Mouse (Mus musculus) kidney, postnatal 10 days (tissue): ENCODE data around the gene Ptprm.

Experiments
- DNase-seq: peaks from one replicate; pipeline ENCODE4 v3.0.0; 2021; ENCODE audit warnings: mixed read lengths

Gene Ptprm

GRCm38 (mm10) chr17:66761326-66762296 lies 592.6 kb downstream of the Ptprm start:
- no peak for DNase-seq

- no peak for DNase-seq
Measured at GRCm38 (mm10) chr17:66757025-66757511, 597.2 kb downstream of the Ptprm start.

DNA sequence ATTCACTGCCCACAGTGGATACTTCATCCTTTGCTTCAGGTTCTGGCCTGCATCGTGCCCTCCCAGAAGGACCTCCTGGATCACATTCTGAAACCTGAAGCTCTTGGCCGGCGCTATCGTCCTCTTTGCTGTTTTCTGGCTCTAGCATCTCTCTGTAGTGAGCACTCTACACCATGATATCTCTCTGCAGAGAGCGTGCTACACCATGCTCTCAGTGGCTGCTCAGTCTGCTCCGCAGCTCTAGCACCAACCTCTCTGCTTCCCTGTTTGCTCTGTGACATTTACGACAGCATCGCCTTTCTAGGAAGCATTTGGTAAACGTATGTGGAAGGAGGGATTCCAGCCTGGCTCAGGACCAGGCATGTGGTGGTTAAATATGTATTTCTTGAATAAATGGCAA lies 597.8 kb downstream of the Ptprm start:
- DNase-seq, result no peak

- peak; percentile 66 for DNase-seq
Measured at GRCm38 (mm10) chr17:66755191-66755654, 599.0 kb downstream of the Ptprm start.

DNA sequence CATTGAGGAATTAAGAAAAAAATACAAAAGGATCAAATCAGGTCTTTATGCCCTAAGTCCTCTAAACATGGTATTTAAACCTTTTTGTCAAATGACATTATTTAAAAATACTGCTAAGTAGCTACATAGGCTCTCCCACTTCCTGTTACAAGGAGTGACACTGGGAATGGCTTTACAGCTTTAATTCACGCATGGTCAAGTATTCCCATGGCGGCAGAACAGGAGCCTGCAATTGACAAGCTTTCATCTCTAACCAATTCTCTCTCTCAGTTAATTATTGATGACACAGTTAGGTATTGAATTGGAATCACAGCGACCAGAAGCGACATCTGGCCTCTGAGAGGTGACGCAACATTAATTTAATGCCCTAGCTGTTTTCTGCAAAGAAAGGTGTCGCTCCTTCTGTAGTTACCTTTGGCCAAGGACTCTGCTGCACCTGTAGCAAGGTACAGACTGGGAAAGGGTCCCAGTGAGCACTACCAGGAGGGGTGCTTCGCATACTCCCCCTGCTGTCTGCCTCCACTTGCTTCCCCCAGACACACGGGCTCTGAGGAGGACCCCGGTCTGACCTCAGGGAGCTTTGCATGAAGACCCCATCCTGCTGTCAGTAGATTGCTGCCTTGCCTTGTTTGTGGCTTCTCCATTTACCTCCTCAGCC lies 599.9 kb downstream of the Ptprm start:
- no peak for DNase-seq

DNA sequence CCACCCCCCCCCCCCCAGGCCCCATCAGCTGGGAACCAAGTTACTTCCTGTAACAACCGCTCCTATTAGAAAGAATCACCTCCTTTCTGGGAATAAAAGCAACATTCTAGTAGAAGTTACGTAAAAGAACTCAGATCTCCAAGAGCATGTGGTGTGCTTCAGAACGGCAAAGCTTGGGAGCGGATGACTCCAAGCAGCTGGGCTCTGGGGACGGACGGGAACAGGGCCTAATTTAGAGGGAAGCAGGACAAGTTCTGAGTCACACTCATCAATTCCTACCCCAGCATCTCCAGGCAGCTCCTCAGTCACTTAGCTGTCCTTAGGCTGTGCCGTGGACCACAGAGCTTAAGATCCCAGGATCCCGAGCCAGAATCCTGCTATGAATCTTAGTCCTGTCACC lies 602.5 kb downstream of the Ptprm start:
- DNase-seq, result no peak

DNA sequence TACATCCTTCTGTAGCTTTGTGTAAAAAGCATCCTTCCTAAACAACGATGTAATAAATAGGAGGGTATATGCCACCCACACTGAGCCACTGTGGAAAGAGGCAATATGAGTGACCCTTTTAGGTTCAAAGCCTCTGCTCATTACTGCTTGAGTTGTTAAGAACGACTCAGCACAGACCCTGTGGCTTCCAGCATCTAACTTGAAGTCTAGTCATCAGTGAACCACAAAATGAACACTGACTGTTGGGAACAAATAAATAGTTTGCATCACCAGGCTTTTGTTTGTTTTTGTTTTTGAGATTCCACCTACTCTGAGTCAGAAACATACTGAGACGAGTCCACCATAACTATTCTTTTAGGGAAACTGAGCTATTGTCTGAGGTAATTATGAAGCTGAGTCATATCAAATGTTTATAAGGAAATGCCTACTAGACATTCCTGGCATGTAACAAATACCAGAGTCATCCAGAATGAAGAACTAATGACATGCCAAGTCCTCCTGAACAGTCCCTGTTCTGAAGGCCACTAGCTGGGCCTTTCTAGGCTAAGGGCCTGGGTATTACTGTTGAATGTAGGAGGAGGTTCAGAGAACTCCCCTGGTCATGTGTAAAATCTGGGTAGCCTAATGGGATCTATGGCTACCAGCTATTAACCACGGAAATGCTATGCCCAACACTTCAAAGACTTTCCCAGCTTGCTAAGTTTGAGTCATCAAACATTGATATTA lies 603.6 kb downstream of the Ptprm start:
- DNase-seq, result no peak

GRCm38 (mm10) chr17:66749976-66750375 lies 604.3 kb downstream of the Ptprm start:
- no peak for DNase-seq

- DNase-seq, result no peak
Measured at GRCm38 (mm10) chr17:66746506-66746905, 607.8 kb downstream of the Ptprm start.

GRCm38 (mm10) chr17:66743321-66743720 lies 610.9 kb downstream of the Ptprm start:
- no peak for DNase-seq

DNA sequence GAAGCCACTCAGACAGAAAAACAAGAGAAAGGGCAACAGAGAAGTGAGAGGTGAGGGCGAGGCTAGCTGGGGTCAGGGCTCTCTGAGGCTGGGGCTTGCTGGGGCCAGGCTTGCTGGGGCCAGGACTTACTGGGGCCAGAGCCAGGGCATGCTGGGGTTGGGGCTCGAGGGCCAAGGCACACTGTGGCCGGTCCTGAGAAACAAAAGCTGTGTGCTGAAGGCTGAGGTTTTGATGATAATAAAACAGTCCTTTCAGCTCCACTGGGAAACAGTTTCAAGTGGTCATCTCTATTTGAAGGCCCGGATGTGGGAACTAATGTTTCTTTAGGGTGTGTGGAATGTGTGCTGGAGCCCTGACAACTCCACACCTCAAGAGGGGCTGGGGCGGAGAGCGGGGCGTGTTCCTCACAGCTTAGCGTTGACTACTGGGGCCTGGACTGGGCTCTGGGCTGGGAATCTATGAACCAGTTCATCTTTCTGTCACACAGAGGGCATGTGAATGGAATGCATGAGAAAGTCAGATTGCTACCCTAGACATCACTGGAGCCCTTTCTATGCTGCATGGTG lies 615.4 kb downstream of the Ptprm start:
- no peak for DNase-seq

DNA sequence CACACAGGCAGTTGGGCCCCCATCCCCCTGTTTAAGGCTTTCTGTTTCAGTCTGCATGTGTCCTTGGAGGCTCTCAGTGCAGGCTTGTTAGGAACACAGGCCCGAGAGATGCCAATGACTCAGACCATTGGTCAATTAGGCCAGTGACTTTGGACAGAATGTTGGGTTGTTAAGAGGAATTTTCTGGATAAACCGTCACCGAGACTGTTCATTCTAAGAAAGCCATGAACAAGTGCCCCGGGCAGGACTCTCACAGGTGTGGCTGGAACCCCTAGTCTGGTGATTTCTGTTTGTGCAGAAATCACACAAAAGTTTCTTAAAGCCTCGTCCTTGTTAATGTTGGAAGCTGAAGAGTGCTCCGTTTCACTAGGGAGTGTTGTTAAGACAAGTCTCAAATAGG lies 615.9 kb downstream of the Ptprm start:
- DNase-seq, result no peak

GRCm38 (mm10) chr17:66736450-66736849 lies 617.8 kb downstream of the Ptprm start:
- no peak for DNase-seq

DNA sequence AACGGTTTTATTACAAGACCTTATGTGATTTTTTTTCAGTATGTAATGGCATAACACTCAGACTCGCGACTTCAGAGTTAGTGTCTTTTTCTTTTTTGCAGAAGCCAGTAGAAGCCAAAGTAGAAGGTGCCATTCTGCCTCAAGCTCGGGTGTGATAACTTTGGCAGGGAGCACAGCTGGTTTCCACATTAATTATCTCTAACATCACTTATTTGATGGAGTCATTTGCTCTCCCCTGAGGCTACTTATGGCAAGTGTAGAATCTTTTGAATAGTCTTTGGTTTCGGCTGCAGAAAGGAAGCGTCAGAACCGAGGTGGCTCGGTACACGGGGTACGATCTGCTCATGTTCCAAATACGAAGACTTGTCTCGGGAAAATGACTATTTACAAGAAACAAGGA lies 620.7 kb downstream of the Ptprm start:
- no peak for DNase-seq

DNA sequence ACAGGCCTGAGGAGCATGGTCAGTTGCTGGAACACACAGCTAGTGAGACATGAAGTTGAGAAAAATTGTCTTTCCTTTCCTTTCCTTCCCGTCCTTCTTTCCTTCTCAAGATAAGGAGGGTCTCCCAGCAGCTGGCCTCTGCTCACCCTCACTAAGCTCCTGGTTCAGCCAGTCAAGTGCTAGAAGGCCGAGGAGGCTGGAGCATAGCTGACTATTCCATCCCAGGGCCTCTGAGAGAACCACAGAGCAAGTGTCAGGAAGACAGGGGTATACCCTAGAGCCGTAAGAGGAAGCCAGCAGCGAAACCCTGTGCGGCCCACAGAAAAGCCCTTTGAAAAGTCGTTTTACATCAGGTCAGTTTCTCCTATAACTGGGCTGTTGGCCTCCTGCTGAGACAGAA lies 624.3 kb downstream of the Ptprm start:
- no peak for DNase-seq

- DNase-seq, result peak; percentile 31
Measured at GRCm38 (mm10) chr17:66720992-66721351, 633.3 kb downstream of the Ptprm start.

DNA sequence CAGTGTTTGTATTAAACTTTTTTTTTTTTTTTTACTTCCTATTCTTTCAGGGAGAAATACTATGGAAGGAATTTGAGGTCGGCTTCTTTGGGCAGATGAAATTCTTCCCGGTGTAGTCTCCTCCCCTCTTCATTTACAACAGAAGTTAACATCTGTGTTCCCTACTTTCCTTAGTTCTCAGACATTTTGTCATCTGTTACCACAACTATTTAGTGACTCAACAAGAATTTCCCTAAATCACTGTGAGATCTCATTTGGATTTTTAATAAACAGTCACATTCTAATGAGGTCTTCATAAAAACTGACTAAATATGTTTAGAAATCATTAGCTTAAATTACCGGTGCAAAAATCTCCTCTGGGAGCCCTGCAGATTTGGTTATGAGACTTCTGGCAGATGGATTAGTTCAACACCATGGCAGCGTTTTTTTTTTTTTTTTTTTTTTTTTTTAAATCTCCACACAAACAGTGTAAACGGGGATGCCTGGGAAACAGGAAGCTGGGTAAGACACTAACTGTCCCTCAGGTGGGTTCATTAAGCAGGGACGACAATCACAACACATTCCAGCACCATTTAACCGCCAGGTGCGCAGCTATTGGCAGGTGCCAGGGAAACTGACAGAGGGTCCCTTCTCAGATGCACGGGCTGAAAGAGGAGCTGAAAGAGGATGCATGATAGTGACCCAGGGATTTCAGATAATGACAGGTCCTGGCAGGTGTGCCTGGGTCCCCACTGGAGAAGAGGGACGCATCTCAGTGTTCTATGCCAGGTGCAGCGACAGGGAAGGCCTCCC lies 633.9 kb downstream of the Ptprm start:
- no peak for DNase-seq

DNA sequence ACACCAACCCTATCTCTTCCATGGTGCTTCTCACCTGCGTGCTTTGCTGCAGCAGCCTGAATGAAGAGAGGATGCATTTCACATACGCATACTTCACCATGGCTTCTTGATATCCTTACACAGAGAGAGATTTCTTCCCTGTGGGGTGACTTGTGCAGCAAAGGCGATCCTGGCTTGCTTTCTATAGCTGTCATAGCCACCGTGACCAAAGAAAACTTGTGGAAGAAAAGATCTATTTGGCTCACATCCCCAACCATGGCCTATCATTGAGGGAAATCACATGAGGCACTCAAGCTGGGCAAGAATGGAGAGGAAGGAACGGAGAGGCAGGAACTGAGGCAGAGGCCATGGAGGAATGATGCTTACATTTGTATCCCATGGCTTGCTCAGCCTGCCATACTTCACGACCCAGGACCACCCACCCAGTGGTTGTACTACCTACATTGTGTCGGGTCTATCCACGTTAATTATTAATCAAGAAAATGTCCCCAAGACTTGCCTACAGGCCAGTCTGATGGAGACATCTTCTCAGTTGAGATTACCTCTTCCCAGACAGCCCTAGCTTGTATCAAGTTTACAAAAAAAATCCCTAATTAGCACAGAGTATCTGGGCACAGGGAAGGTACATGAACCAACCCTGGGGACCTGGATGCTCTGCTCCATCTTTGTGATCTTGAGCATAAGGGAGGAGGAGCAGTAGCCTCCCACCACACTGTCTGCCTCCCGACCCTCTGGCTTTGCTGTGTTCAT lies 641.6 kb downstream of the Ptprm start:
- no peak for DNase-seq

- no peak for DNase-seq
Measured at GRCm38 (mm10) chr17:66711221-66712016, 642.8 kb downstream of the Ptprm start.

DNA sequence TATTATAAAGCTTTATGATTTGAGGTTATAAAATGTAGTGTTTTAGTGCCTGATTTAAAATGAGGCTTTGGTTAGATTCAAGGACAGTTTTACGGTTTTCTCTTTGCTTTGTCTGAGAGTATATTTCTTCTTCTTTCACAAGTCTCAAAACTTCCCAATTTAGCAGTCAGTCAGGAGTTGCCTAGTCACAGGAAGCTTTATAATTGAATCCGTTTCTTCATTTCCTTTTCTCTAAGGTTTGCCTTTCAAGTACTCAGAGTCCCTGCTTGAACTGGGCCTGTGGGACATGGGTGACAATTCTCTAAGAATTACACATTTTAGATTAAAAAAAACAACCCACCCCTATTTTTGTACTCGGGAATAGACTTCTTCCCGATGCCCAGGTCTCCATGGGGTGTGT lies 643.7 kb downstream of the Ptprm start:
- no peak for DNase-seq
